11 mouse cellular contexts compared by ENCODE assay signal in genomic region chr4:125176190-125176589, GRCm38 (mm10). TPM values are rescaled to one million over a fixed set of nuclear protein-coding genes. Genes with fewer than 3 reads are reported as not detected.
DNase-seq lines count a peak whose midpoint lies in the region; ATAC-seq lines count a peak whose summit lies in the region.
"Had no signal": no experiment of that assay in that cellular context is flagged by ENCODE, and none has a peak within 500 bp of the region (broad histone marks: within the 10 kb centered on the region; RNA-seq: fewer than 3 reads in every experiment).

No protein-coding gene starts in this region.

- ATAC-seq in common myeloid progenitor, adult 5-6 weeks (replicated peaks; ENCODE audit: low read depth, poor library complexity, severe bottlenecking): peak; percentile 50
- peak; percentile 1 to 41; a peak in 1 of 4 replicates for ATAC-seq in hematopoietic stem cell, adult 5-6 weeks (replicated peaks in 1 of 2; ENCODE audit: insufficient read depth in 1 of 2, low FRiP score in 2 of 2, low TSS enrichment in 1 of 2, low read depth in 1 of 2, poor library complexity in 2 of 2, severe bottlenecking in 2 of 2)
- peak; percentile 71 for ATAC-seq in megakaryocyte progenitor cell, adult 5-6 weeks (replicated peaks; ENCODE audit: poor library complexity)
- ATAC-seq: CD4-positive, CD25-positive, alpha-beta regulatory T cell, adult 4 months; forebrain, embryonic 14.5 days; forebrain, postnatal 0 days; inflammation-experienced regulatory T-cells, adult 6 months had no signal

- DNase-seq in layer of hippocampus, adult 8-10 months (ENCODE audit: low spot score in 2 of 2): no peak
- DNase-seq in heart, adult 9 months (ENCODE audit: low spot score in 2 of 2): no peak
- no peak for DNase-seq in urinary bladder, adult 2 months (ENCODE audit: low spot score)
- DNase-seq: forebrain, postnatal 0 days; gastrocnemius, adult 2 months had no signal

RNA-seq across cellular contexts. Expression of gene Zc3h12a, which starts 48.5 kb away (rescaled TPM):
- total RNA-seq in common myeloid progenitor, adult 5-6 weeks (2017): 8.1 and 9.6 TPM in 2 replicates
- total RNA-seq in hematopoietic stem cell, adult 5-6 weeks (2017): 7.0 and 11.4 TPM in 2 replicates
- total RNA-seq in megakaryocyte progenitor cell, adult 5-6 weeks (2015): 6.0 and 6.2 TPM in 2 replicates
- total RNA-seq in megakaryocyte progenitor cell, adult 5-6 weeks (2017): 2.3 and 3.6 TPM in 2 replicates
- 1 to 10 TPM in 3 of 4 experiments, under 1 TPM in 1; 0.67 to 2.6 (median 1.5) TPM for total RNA-seq in layer of hippocampus, adult 8-10 months (2022)
- 12.5 and 13.1 TPM in 2 replicates for polyA plus RNA-seq in urinary bladder, adult 2 months (2012; rRNA removed)
- total RNA-seq: forebrain, postnatal 0 days had no signal

Comparison
In these comparisons a context has a peak if more than half of its experiments do, and no peak if none do; other contexts are left out.
1. ATAC-seq: peak in every context shown above with its lines; median percentile 71 in megakaryocyte progenitor cell, adult 5-6 weeks; 50 in common myeloid progenitor, adult 5-6 weeks; 21 in hematopoietic stem cell, adult 5-6 weeks.